Mouse (Mus musculus) spleen, embryonic (tissue): ENCODE measurements around the gene 4930578G10Rik.
"Not testable (repeated sequence)": the region's sequence is repeated elsewhere in the genome, so short reads cannot be mapped to it uniquely, and the experiment has no call there.

ENCODE experiments used
- CTCF ChIA-PET: fragments of 350-600 bp; sonication (Branson Sonifier 250); formaldehyde crosslinking; loops from one replicate; lab custom pipeline; 2022; lab: Charles Lee

Gene 4930578G10Rik

GRCm38 (mm10) chr4:42735245-42735644, at the start of gene 4930578G10Rik:
4930578G10Rik (plus strand) TSS chr4:42735545.
- CTCF ChIA-PET = not testable (repeated sequence)

- CTCF ChIA-PET = not testable (repeated sequence)
Measured at GRCm38 (mm10) chr4:42756477-42756876, 21.1 kb downstream of the 4930578G10Rik start, which contains the start of gene Ccl19. Ccl19 (minus strand) TSS chr4:42756577.

GRCm38 (mm10) chr4:42773893-42774292, 38.5 kb downstream of the 4930578G10Rik start, which contains the start of gene Ccl21a:
Ccl21a (minus strand) TSS chr4:42773993.
- CTCF ChIA-PET = not testable (repeated sequence)

GRCm38 (mm10) chr4:42853788-42854187, 118.4 kb downstream of the 4930578G10Rik start, which contains the start of gene Fam205a1:
Fam205a1 (minus strand) TSS chr4:42853888.
- CTCF ChIA-PET = not testable (repeated sequence)

GRCm38 (mm10) chr4:42856671-42857070, 121.3 kb downstream of the 4930578G10Rik start, which contains the start of gene Gm12394:
Gm12394 (minus strand) TSS chr4:42856771.
- CTCF ChIA-PET = not testable (repeated sequence)

GRCm38 (mm10) chr4:42860483-42860882, 125.1 kb downstream of the 4930578G10Rik start:
- CTCF ChIA-PET = not testable (repeated sequence)

GRCm38 (mm10) chr4:42863487-42863886, 128.1 kb downstream of the 4930578G10Rik start:
- CTCF ChIA-PET = not testable (repeated sequence)

GRCm38 (mm10) chr4:42867390-42867789, 132.0 kb downstream of the 4930578G10Rik start:
- CTCF ChIA-PET = no interaction called here

GRCm38 (mm10) chr4:42868193-42868592, 132.8 kb downstream of the 4930578G10Rik start:
- CTCF ChIA-PET = no interaction called here

GRCm38 (mm10) chr4:42870748-42871147, 135.4 kb downstream of the 4930578G10Rik start:
- CTCF ChIA-PET = interaction anchor here (0.6 kb wide), 1 partner anchor 1650 kb away, joined by 3 read pairs; no protein-coding TSS in a partner anchor

- CTCF ChIA-PET = no interaction called here
Measured at GRCm38 (mm10) chr4:42872151-42872550, 136.8 kb downstream of the 4930578G10Rik start.

- CTCF ChIA-PET = no interaction called here
Measured at GRCm38 (mm10) chr4:42872746-42873435, 137.5 kb downstream of the 4930578G10Rik start.

- CTCF ChIA-PET = no interaction called here
Measured at GRCm38 (mm10) chr4:42874134-42874533, 138.8 kb downstream of the 4930578G10Rik start, which contains the start of gene Fam205c. Fam205c (minus strand) TSS chr4:42874234.

- CTCF ChIA-PET = no interaction called here
Measured at GRCm38 (mm10) chr4:42876586-42877291, 141.4 kb downstream of the 4930578G10Rik start.

- CTCF ChIA-PET = no interaction called here
Measured at GRCm38 (mm10) chr4:42877657-42878056, 142.3 kb downstream of the 4930578G10Rik start.

GRCm38 (mm10) chr4:42879829-42880676, 144.7 kb downstream of the 4930578G10Rik start:
- CTCF ChIA-PET = no interaction called here

- CTCF ChIA-PET = no interaction called here
Measured at GRCm38 (mm10) chr4:42880677-42880948, 145.3 kb downstream of the 4930578G10Rik start.

GRCm38 (mm10) chr4:42886926-42887325, 151.6 kb downstream of the 4930578G10Rik start:
- CTCF ChIA-PET = interaction anchor here (0.6 kb wide), 1 partner anchor 61 kb away, joined by 4 read pairs; no protein-coding TSS in a partner anchor

- CTCF ChIA-PET = no interaction called here
Measured at GRCm38 (mm10) chr4:42888806-42889205, 153.5 kb downstream of the 4930578G10Rik start.

- CTCF ChIA-PET = interaction anchor here (0.6 kb wide), 1 partner anchor 1107 kb away, joined by 3 read pairs; no protein-coding TSS in a partner anchor
Measured at GRCm38 (mm10) chr4:42891176-42891575, 155.8 kb downstream of the 4930578G10Rik start.

GRCm38 (mm10) chr4:42895118-42895517, 159.8 kb downstream of the 4930578G10Rik start:
- CTCF ChIA-PET = no interaction called here
